Mouse (Mus musculus) cerebellum, postnatal 36 days (tissue): ENCODE results near the gene Abca9.

Experiments used
- DNase-seq, 2 experiments: peaks; one replicate each; pipeline ENCODE4 v3.0.0; 2021 to 2022; ENCODE audit warnings: mixed read lengths in 2 of 2

The Abca9 gene

GRCm38 (mm10) chr11:110060127-110060526, 107.9 kb downstream of the Abca9 start:
- DNase-seq: no peak

GRCm38 (mm10) chr11:110053681-110054080, 114.3 kb downstream of the Abca9 start:
- DNase-seq: no peak
